Comparison of ENCODE assay signal across 8 mouse cellular contexts in genomic region chr10:79613578-79614304, GRCm38 (mm10). TPM values are rescaled to one million over a fixed set of nuclear protein-coding genes. Genes with fewer than 3 reads are reported as not detected.
DNase-seq lines count a peak whose midpoint lies in the region; ATAC-seq and TF ChIP-seq lines count a peak whose summit lies in the region.

TSS of gene C2cd4c (minus strand) at chr10:79614025.

- peak within 1 kb of the TSS; percentile 53 for H3K9ac ChIP-seq in hindbrain, postnatal 0 days (replicated peaks; ENCODE audit: low read length)

- WGBS in hindbrain, postnatal 0 days: 4% methylated on average over 47 of the region's 60 CpGs

- peak within 1 kb of the TSS; percentile 37; the same call in 1 of the 2 replicates for H3K27ac ChIP-seq in hindbrain, postnatal 0 days
- H3K27ac ChIP-seq in left cerebral cortex, adult 2 months: peak within 1 kb of the TSS; percentile 73

- no peak for TF ChIP-seq CTCF in hindbrain, postnatal 0 days (IDR thresholded peaks at IDR 0.05; ENCODE audit: low read depth)
- no peak for TF ChIP-seq CTCF in left cerebral cortex, adult 2 months (IDR thresholded peaks at IDR 0.05)

- peak; percentile 65 for ATAC-seq in frontal cortex, adult (ENCODE audit: low TSS enrichment)
- ATAC-seq in hindbrain, postnatal 0 days: peak; percentile 87

- intact Hi-C loops in left cerebral cortex, adult 2 months (cut with DNase I): no loop called here

- 0 out of 2 replicates have a peak, but pooled peaks cover 10% of the 10 kb centered on the region for H3K27me3 ChIP-seq in hindbrain, postnatal 0 days (ENCODE audit: insufficient read depth, low read length)

- H3K4me1 ChIP-seq in hindbrain, postnatal 0 days (ENCODE audit: insufficient read depth, low read length): peaks cover 17% of the 10 kb centered on the region

- H3K4me3 ChIP-seq in hindbrain, postnatal 0 days (ENCODE audit: low read length): peak within 1 kb of the TSS; percentile 53
- H3K4me3 ChIP-seq in left cerebral cortex, adult 2 months: peak within 1 kb of the TSS; percentile 71

- H3K4me2 ChIP-seq in hindbrain, postnatal 0 days (ENCODE audit: low read depth, low read length): peak within 1 kb of the TSS; percentile 92

- peak; percentile 49 to 75 for DNase-seq in adrenal gland, adult (ENCODE audit: inconsistent age in 2 of 2, low spot score in 1 of 2)
- no peak for DNase-seq in adrenal gland, adult 8-10 months
- DNase-seq in cerebellum, adult 8-10 months: peak; percentile 66
- peak; percentile 90 for DNase-seq in hindbrain, postnatal 0 days (ENCODE audit: low spot score)
- peak; percentile 77 to 78 for DNase-seq in left cerebral cortex, adult 2 months (ENCODE audit: extremely low spot score in 1 of 2, low spot score in 2 of 2)
- DNase-seq in lung, postnatal 36 days: peak; percentile 69
- DNase-seq in right cerebral cortex, postnatal 10 days (ENCODE audit: low spot score in 2 of 2): peak; percentile 84 to 86

- no peaks in the 10 kb centered on the region for H3K9me3 ChIP-seq in hindbrain, postnatal 0 days (ENCODE audit: low read length)

- no peaks in the 10 kb centered on the region for H3K36me3 ChIP-seq in hindbrain, postnatal 0 days (ENCODE audit: insufficient read depth, low read length)

RNA-seq across cellular contexts. Expression of gene C2cd4c, which starts in this region (rescaled TPM):
- under 1 TPM; 0.12 to 0.31 (median 0.17) TPM for total RNA-seq in adrenal gland, adult 8-10 months (2022)
- total RNA-seq in hindbrain, postnatal 0 days (2014; rRNA removed): 31.9 and 37.6 TPM in 2 replicates
- 1.0 and 1.1 TPM in 2 replicates for polyA plus RNA-seq in hindbrain, postnatal 0 days (2015; fragmentation: Nextera tagmentation; extraction: Ambion mirVana)
- total RNA-seq in left cerebral cortex, adult 2 months (2021): 10 to 100 TPM; 16.8 to 17.1 TPM

Comparison
In these comparisons a context has a peak if more than half of its experiments do, and no peak if none do; other contexts are left out.
1. RNA of gene C2cd4c (total RNA-seq): 31.9 to 37.6 TPM in hindbrain, postnatal 0 days and 16.8 to 17.1 TPM in left cerebral cortex, adult 2 months; 0.12 to 0.31 TPM in adrenal gland, adult 8-10 months; every median in the first group is over 10 times any median in the second.